Mouse (Mus musculus) CD4-positive, CD25-positive, alpha-beta regulatory T cell, adult 4 months (primary cell): ENCODE results near the gene 1700018F24Rik. TPM values are rescaled to one million over a fixed set of nuclear protein-coding genes. Genes with fewer than 3 reads are reported as not detected.

Source experiments
- ATAC-seq: one replicate; pipeline ENCODE4 v1.8.0; 2017
- polyA plus RNA-seq, 2 experiments: library from polyadenylated mRNA; unstranded; fragments of 100-300 nt; shearing (Covaris generic); gene quantifications; one replicate each; pipeline ENCODE4 v1.2.1; 2017

1700018F24Rik gene
- polyA plus RNA-seq, 2 experiments from 2014 or later, result not detected

DNA sequence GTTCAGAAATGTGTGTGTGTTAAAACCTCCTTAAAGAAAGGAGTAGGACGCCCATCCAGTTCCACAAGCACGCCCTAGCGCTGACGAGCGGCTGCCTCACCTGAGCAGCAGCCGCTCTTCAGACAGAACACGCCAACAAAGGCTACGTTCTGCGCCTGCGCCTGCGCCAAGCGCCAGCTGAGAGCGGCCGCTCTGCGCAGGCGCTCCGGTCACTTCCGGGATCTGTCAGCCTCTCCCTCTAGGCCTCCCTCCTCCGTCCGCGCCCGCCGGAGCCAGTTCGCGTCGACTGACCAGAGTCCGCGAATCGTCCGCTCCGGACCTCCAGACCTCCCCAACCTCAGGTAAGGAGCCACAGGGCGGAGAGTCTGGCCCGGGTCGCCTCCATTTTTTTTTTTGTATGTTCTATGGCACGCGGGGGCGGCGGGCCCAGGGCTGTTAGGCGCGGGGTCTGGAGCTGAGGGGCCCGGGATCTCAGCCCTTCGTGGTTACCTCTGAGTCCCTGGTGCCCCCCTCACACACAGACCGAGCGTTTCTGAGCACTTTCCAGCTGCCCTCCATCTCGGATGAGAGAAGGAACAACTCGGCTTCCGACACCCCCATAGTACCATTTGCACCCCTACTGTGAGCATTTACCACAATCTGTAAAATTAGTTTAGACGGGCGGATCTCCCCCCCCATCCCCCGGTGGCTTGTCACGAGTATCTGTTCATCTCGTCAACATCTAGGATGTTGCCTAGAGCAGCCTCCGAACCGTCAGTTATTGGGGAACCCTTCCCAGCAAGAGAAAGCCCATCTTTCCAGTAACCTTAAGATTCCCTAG, 41.1 kb downstream of the 1700018F24Rik start, which contains the start of the genes Arpc1a and Kpna7:
Arpc1a (plus strand) TSS at position 199 of the 820 bp plus-strand sequence.
Kpna7 (minus strand) TSS at position 399 of the 820 bp plus-strand sequence.
- peak; percentile 98 for ATAC-seq

GRCm38 (mm10) chr5:145084822-145085221, 42.0 kb downstream of the 1700018F24Rik start:
- no peak for ATAC-seq

DNA sequence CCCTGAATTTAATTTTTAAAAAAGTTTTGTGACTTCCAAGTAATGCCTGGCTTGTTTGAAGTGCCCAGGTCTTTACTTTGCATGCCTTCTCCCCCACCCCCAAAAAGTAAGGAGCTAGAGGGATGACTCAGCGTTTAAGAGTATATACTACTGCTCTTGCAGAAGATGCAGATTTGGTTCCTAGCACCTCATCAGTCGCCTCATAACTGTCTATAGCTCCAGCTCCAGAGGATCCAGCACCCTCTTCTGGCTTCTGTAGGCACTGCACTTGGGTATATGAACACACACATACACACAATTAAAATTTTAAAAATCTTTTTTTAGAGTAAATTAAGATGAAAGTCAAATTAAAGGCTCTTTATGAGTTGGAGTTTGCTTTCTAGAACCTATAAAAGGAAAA, 45.4 kb downstream of the 1700018F24Rik start:
- ATAC-seq, result no peak

DNA sequence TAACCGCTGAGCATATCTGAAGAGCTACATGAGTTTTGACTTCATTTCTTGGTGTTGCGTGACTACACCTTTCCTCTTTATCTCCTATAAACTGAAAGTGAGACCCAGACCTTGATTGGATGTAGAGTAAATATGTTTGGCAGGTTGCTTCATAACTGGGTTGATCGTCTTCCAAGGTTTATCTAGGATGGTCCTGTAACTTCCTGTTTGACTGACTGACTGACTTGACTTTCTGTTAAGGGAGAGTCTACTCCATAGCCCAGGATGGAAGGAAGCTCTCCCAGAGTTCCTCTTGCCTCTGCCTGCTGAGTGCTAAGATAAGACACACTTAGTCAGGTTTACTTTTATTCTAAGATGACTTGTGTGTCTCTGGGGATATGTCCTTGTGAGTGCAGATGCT, 47.1 kb downstream of the 1700018F24Rik start:
- ATAC-seq, result no peak

Other genes starting within 250 kb of the 1700018F24Rik start
- 1 to 10 TPM; 4.6 to 4.8 TPM for gene Smurf1, start 77.1 kb upstream of the 1700018F24Rik start, polyA plus RNA-seq
- not detected for gene Gm4871, start 10.2 kb upstream of the 1700018F24Rik start, polyA plus RNA-seq
- 100 to 1,000 TPM in 1 of 2 experiments, 10 to 100 TPM in 1; 95.9 to 105 TPM for gene Arpc1a, start 40.8 kb downstream of the 1700018F24Rik start, polyA plus RNA-seq
- not detected for gene Kpna7, start 41.0 kb downstream of the 1700018F24Rik start, polyA plus RNA-seq
- 1,000 to 10,000 TPM in 1 of 2 experiments, 100 to 1,000 TPM in 1; 777 to 1,415 TPM for gene Arpc1b, start 71.2 kb downstream of the 1700018F24Rik start, polyA plus RNA-seq
- 10 to 100 TPM; 31.1 to 50.9 TPM for gene Pdap1, start 97.2 kb downstream of the 1700018F24Rik start, polyA plus RNA-seq
- gene Bud31, start 97.4 kb downstream of the 1700018F24Rik start, polyA plus RNA-seq, result 100 to 1,000 TPM; 105 to 106 TPM
- gene Ptcd1, start 124.1 kb downstream of the 1700018F24Rik start, polyA plus RNA-seq, result 10 to 100 TPM; 13.6 to 28.7 TPM
- 10 to 100 TPM; 15.6 to 19.6 TPM for gene Cpsf4, start 124.2 kb downstream of the 1700018F24Rik start, polyA plus RNA-seq
- 100 to 1,000 TPM; 320 to 390 TPM for gene Atp5j2, start 149.1 kb downstream of the 1700018F24Rik start, polyA plus RNA-seq
- gene Zkscan14, start 158.9 kb downstream of the 1700018F24Rik start, polyA plus RNA-seq, result 10 to 100 TPM; 19.0 to 30.4 TPM
- gene Zkscan5, start 161.6 kb downstream of the 1700018F24Rik start, polyA plus RNA-seq, result 10 to 100 TPM in 1 of 2 experiments, 1 to 10 TPM in 1; 7.5 to 13.7 TPM
- 10 to 100 TPM; 60.1 to 68.9 TPM for gene Zfp655, start 188.7 kb downstream of the 1700018F24Rik start, polyA plus RNA-seq
- under 1 TPM; 0.46 to 0.65 TPM for gene Zscan25, start 237.5 kb downstream of the 1700018F24Rik start, polyA plus RNA-seq